In genomic region chr4:25613426-25613825, GRCm38 (mm10) we compare ENCODE assay signal across 20 mouse cellular contexts.
DNase-seq lines count a peak whose midpoint lies in the region; ATAC-seq lines count a peak whose summit lies in the region.
"Had no signal": no experiment of that assay in that cellular context is flagged by ENCODE, and none has a peak within 500 bp of the region (broad histone marks: within the 10 kb centered on the region; RNA-seq: fewer than 3 reads in every experiment).

No protein-coding gene starts in this region.

- DNase-seq in frontal cortex, postnatal 14 days (ENCODE audit: low spot score in 2 of 2), result no peak
- DNase-seq in right cerebral cortex, adult 18-20 months, result peak; percentile 11
- no peak for DNase-seq in right cerebral cortex, postnatal 36 days (ENCODE audit: low spot score in 2 of 2)
- DNase-seq in brain, adult 2 months (ENCODE audit: low read depth, low spot score), result peak; percentile 55
- DNase-seq in cerebellum, postnatal 10 days, result no peak
- DNase-seq: adrenal gland, adult 2 months; adrenal gland, adult 8-10 months; adrenal gland, postnatal 10 days; adrenal gland, postnatal 14 days; adrenal gland, postnatal 25 days; adrenal gland, postnatal 36 days; B cell, adult 2 months; cerebellum, adult 11 months; cerebellum, adult 11-12 months; cerebellum, adult 18-20 months; cerebellum, adult 2 months had no signal

- ATAC-seq in frontal cortex, adult (ENCODE audit: low TSS enrichment), result peak; percentile 55
- ATAC-seq: activated CD4-positive, CD25-positive, alpha-beta regulatory T cell, adult 4 months; CD4-positive, CD25-positive, alpha-beta regulatory T cell, adult 4 months; Patski had no signal

Comparison
In these comparisons a context has a peak if more than half of its experiments do, and no peak if none do; other contexts are left out.
1. DNase-seq: peak in right cerebral cortex, adult 18-20 months (single experiment) and brain, adult 2 months (single experiment); none in frontal cortex, postnatal 14 days (0 of 2), right cerebral cortex, postnatal 36 days (0 of 2) and cerebellum, postnatal 10 days (0 of 2).